Mouse (Mus musculus) adrenal gland, postnatal 10 days (tissue): ENCODE results near the gene Parg. TPM values are rescaled to one million over a fixed set of nuclear protein-coding genes. Genes with fewer than 3 reads are reported as not detected.

Experiments used
- DNase-seq: peaks from one replicate; pipeline ENCODE4 v3.0.0; 2021; ENCODE audit warnings: mixed read lengths
- total RNA-seq, 2 experiments: library from RNA; stranded (reverse); gene quantifications; 2 replicates each; pipeline ENCODE4 v1.2.3; 2021

The Parg gene
- total RNA-seq, 2 experiments from 2014 or later, result 50.2 to 54.2 TPM

GRCm38 (mm10) chr14:32321732-32322685, 120.3 kb downstream of the Parg start, which contains the start of gene Ogdhl:
Ogdhl (plus strand) TSS chr14:32322019.
- DNase-seq, result peak; percentile 88

DNA sequence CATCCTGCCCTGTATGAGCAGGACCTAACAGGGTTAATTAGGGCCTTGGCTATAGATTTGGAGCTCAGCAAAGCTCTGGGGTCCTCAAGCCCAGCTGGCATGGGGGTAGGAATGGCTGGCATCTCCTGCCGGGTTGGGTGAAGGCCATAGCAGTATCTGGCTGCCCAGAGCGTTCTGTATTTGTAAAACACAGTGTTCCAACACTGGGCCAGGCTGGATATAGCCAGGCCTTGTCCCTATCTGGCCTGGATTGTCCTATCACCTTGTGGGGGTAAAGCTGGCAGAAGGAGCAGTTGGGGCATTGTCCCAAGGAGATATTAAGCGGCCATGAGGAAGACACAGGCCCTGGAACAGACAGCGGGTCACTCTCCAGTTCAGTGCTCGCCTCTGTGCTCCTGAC, 121.5 kb downstream of the Parg start:
- DNase-seq, result no peak

GRCm38 (mm10) chr14:32327366-32327765, 125.6 kb downstream of the Parg start:
- no peak for DNase-seq

DNA sequence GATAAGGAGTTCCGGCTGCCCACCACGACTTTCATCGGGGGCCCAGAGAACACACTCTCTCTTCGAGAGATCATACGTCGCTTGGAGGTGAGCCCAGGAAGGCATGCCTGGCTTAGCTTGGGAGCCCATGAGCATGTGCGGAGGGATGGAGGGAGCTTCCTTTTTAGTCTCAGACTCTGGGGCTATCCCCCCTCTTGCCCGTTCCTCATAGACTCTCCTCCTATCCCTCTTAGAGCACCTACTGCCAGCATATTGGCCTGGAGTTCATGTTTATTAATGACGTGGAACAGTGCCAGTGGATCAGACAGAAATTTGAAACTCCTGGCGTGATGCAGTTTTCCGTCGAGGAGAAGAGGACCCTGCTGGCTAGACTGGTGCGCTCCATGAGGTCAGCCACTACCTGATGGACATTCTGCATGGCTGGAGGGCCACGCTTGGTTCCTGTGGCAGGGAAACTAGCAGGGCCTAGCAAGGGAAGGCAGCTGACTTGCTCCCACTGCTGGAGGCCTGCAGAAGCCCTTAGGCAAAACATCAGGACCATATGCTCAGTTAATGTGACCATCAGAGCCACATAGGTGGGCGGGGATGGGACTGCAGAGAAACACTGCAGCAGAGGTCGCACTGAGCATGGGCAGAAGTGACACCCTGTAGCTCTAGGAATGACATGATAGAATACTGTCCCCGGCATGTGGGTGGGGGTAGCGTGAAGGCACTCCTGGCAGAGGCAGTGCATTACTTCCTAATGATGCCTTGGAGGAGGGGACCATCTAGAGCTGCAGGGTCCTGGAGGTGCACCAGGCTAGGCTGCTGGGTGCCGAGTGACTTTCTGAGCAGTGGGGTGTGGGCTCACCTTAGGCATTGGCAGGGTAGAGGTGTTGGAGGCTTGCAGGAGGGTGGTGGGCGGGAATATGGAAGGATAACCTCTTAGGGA, 131.0 kb downstream of the Parg start:
- no peak for DNase-seq

DNA sequence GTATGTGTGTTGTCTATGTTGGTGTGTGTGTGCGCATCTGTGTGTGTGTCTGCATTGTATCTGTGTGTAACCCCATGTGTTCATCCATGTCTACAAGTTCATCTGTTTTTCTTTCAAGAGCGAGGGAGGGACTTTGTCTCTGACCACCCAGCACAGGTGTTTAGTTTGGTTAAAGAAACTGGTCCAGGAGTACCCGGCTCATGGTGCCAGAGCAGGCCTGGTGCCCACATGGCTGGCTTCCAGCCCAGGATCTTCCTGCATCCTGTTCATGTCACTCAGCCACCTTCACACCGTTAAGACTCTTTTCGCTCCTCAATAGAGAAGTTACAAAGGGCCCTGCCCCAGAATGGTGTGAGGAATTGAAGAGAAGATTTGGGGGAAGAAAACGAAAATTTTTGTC, 134.3 kb downstream of the Parg start:
- no peak for DNase-seq

- no peak for DNase-seq
Measured at GRCm38 (mm10) chr14:32336547-32336946, 134.8 kb downstream of the Parg start.

DNA sequence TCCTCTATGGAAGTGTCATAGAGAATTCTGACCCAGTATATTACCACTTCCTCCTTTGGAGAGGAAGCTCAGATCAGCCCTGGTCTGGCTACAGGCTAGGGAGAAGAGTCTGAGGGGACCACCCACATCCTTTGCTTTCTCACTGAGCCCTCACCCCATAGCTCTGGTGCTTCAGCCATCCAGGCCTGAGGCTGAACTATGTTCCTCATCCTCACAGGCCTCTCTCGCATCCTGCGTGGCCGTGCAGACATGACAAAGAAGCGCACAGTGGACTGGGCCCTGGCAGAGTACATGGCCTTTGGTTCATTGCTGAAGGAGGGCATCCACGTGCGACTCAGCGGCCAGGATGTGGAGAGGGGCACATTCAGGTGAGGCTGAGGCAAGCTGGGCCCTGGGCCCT, 140.1 kb downstream of the Parg start:
- no peak for DNase-seq

- DNase-seq, result no peak
Measured at GRCm38 (mm10) chr14:32344176-32344575, 142.4 kb downstream of the Parg start.

DNA sequence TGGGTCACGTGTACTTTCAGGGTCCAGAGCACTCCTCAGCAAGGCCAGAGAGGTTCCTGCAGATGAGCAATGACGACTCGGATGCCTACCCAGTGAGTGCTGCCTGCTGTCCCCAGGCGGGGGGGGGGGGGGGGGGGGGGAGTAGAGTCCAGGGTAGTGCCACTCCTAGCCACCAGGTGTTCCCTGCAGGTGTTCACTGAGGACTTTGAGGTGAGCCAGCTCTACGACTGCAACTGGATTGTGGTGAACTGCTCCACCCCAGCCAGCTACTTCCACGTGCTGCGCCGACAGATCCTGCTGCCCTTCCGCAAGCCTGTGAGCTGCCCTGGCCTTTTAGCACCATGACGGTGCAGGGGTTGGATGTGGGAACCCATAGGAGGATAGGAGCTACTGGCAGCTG, 142.9 kb downstream of the Parg start:
- DNase-seq, result no peak

Other genes starting within 250 kb of the Parg start
- 10 to 100 TPM; 10.2 to 10.6 TPM for gene Galnt15, start 173.0 kb upstream of the Parg start, total RNA-seq
- 10 to 100 TPM; 49.9 to 59.8 TPM for gene Oxnad1, start 116.6 kb upstream of the Parg start, total RNA-seq
- 10 to 100 TPM; 63.0 to 64.2 TPM for gene Dph3, start 116.2 kb upstream of the Parg start, total RNA-seq
- gene Msmb, start 59.9 kb upstream of the Parg start, total RNA-seq, result not detected
- gene Ncoa4, start 42.1 kb upstream of the Parg start, total RNA-seq, result 100 to 1,000 TPM; 154 to 170 TPM
- 100 to 1,000 TPM; 159 to 175 TPM for gene Timm23, start 51 bp upstream of the Parg start, total RNA-seq
- gene Ogdhl, start 120.1 kb downstream of the Parg start, total RNA-seq, result 1 to 10 TPM; 6.2 to 8.1 TPM
- not detected for gene 1700024G13Rik, start 186.4 kb downstream of the Parg start, total RNA-seq